Mouse (Mus musculus): ENCODE measurements at regions not wholly inside any gene's neighbourhood (a gene's known extent, or its start where the extent isn't known, plus 50 kb on each side); places are given as distances from the start of the nearest gene placed in this dataset.
A peak's percentile ranks its signal among the peaks of the same experiment; 100 is the strongest.

- no peak for DNase-seq
Measured at GRCm38 (mm10) chr10:117579210-117579609, 50.1 kb upstream of the Cpm start.

GRCm38 (mm10) chr10:117578696-117579146 is 50.6 kb upstream of the Cpm start:
- DNase-seq: no peak

- DNase-seq: no peak
Measured at GRCm38 (mm10) chr10:117577970-117578695, 51.2 kb upstream of the Cpm start.

GRCm38 (mm10) chr10:117576881-117577730 is 52.2 kb upstream of the Cpm start:
- no peak for DNase-seq

- DNase-seq: no peak
Measured at GRCm38 (mm10) chr10:117576154-117576859, 53.0 kb upstream of the Cpm start.

DNA sequence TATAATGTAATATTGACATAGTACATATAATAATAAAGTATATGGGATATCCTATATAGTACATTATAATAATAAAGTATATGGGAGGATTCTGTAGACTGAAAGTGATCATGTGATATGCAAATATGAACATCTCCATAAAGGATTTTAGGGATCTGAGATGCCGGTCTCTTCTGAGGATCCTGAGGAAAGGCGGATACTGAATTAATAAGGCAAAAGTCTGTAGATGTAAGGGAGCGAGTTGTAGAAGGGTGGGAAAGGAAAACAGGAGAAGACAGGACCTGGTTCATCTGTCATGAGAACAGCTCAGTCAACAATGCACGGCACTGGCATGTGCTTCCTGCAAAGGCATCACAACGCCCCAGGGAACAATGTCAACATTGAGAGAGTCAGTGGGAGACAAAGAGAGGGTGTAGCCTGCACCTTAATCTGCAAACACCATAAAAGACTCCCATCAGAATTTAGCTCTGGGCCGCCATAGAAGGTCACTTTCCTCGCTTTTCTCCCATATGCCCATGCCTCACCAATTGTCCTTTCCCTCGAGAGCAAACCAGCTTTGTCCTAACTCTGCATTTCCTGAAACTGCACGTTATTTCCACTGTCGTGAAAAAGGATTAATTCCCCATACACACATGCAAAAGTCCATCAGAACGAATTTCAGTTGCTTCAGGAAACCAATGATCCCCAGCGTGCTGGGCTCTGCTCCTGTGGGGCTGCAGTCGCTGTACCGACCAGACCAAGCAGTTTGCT is 53.7 kb upstream of the Cpm start:
- DNase-seq: no peak

DNA sequence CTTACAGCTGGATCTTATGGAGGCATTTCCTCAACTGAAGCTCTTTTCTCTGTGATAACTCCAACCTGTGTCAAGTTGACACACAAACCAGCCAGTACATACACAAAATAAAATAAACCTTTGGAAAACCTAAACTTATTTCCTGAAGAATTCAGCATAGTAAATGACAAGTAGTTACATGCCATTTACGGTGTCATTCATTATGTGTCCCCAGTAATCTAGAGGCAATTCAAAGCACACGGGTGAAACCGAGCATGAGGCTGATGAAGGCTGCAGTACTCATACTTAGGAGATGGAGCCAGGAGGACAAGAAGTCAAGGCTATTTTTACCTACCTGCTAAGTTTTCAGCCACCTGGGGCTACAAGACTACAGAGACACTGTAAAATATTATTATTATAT is 54.4 kb upstream of the Cpm start:
- no peak for DNase-seq

DNA sequence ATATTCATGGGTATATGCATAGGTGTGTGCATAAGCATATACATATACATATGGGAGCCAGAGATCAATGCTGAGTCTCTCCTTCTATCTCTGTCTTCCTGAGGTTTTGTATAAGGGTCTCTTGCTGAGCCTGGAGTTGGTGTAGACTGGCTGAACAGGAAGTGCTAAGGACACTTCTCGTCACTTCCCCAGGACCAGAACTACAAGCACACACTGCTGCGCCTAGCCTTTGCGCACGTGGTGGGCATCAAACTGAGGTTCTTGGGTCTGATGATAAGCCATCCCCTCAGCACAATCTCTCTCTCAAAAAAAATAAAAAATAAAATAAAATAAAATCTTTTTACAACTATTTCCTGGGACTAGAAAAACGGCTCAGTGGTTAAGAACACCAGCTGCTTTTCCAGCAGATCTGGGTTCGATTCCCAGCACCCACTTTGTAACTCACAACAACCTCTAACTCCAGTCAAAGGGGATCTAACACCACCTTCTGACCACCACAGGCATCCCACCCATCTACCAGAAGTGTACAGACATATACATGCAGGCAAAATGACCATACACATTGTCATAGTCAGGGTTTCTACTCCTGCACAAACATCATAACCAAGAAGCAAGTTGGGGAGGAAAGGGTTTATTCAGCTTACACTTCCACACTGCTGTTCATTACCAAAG is 55.1 kb upstream of the Cpm start:
- no peak for DNase-seq

DNA sequence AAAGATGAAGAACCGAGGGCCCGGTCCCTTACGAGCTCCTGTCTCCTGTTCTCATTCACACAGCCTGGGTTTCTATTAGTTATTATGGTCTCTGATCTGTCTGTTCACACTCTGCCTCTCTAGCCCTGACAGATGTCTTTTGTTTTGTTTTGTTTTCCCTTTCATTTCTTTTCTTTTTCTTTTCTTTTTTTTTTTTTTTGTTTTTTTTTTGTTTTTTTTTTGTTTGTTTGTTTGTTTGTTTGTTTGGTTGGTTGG is 55.8 kb upstream of the Cpm start:
- DNase-seq: no peak

DNA sequence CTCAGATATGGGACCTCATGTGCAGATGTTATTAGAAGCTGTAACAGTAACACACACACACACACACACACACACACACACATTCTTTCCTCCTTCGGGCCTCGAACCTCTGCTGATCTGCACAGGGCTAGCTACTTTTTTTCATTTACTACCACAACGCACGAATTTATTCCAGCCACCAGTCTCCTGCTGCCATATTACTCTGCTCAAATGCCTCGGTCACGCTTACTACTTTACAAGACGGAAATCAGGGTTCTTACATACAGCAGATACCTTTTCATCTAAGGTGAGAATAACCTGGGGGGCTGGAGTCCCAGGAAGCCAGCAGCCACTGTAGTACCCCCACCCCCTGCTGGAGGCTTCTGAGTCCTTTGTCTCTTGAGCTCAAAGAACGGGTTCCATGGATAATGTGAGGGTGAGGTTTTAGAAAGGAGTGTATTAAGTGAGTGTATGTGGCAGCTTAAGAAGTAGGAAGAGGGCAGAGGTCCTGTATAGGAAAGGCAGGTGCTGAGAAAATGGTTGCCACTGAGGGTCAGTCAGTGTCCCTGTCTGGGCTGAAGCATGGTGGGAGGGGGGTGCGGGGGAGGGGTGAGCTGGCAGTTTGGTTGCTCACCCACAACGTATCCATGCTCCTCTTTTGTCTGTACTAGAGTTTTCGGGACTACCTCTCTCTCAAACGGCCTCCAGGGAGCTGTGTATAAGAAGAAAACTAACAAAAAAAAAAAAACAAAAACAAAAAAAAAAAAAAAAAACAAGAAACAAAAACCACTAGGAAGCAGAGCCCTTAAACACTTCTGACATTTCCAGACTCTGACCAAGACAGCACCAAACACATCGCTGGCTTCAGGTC is 56.3 kb upstream of the Cpm start:
- no peak for DNase-seq

- no peak for DNase-seq
Measured at GRCm38 (mm10) chr10:117571891-117572573, 57.3 kb upstream of the Cpm start.

GRCm38 (mm10) chr10:117570971-117571861 is 58.1 kb upstream of the Cpm start:
- DNase-seq: peak; percentile 36

GRCm38 (mm10) chr10:117570091-117570970 is 59.0 kb upstream of the Cpm start:
- no peak for DNase-seq

- no peak for DNase-seq
Measured at GRCm38 (mm10) chr10:117569301-117570079, 59.8 kb upstream of the Cpm start.

DNA sequence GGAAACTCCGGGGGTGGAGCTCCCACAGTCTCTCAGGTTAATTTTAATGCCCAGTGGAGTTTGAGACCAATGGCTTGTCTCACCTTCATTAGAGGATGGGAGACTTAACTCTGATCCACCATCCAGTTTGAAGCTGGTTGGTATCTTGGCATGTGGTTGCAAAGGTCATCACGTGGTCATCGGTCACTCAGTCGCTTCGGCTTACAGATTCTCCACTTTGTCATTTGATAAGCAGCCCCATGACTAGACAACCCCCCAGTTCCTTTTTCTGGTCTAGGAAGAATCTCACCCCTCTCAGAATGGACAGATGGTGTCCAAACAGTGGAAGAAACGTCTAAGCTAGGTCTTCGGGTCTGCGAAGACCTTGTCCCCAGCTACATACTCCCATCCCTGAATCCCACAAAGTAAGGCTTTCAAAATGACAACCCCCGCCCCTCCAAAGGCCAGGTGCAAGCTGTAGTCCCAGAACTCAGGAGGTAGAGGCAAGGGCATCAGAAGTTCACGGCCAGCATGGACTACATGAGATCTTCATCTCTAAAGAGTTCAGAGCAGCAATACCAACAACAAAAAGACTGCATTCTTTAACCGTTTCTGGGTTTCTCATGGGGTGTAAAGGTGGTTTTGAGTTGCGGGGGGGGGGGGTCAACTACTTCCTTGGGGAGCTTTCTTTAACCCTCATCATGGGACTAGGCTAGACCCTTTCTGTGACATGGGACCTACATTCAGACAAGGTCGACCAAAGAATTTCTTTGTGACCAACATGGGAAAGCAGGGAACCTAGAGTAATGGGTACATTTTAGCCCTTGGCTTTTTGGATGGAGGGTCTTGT is 60.6 kb upstream of the Cpm start:
- no peak for DNase-seq

DNA sequence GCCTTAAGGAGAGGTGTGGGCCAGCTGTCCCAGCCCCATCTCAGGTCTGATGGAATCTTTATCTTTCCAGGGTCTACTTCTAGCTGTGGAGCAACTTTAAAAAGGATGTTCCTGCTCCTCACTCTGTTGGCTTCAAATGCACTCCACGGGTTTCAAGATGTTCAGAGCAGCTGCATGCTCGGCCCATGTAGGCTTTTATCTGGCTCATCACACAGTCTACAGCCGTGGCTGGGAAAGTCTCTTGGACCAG is 61.2 kb upstream of the Cpm start:
- no peak for DNase-seq

GRCm38 (mm10) chr10:117567379-117568137 is 61.7 kb upstream of the Cpm start:
- no peak for DNase-seq

Measured in thymus, postnatal 4 days (tissue).